Mouse (Mus musculus) forebrain, embryonic 14.5 days (tissue): Measurements from ENCODE around the gene Itga8. TPM values are rescaled to one million over a fixed set of nuclear protein-coding genes. Genes with fewer than 3 reads are reported as not detected.

Experiments
- ATAC-seq: fragments of 200-750 bp; cut with Nextera tagmentation; 2 replicates; pipeline ENCODE4 v1.8.0; 2017; ENCODE audit warnings: mild to moderate bottlenecking, moderate library complexity
- DNase-seq: peaks from one replicate; pipeline ENCODE4 v3.0.0-alpha.2; 2015; ENCODE audit warnings: low spot score
- H3K27ac ChIP-seq: fragments of 300-500 bp; sonication (generic); 2 replicates; pipeline ENCODE4 v1.5.1; 2014; ENCODE audit warnings: low read depth, mild to moderate bottlenecking, control low read depth, low read length, moderate library complexity
- H3K27me3 ChIP-seq: fragments of 300-500 bp; sonication (generic); replicated peaks from 2 replicates; pipeline ENCODE4 v1.6.1; 2014; ENCODE audit warnings: low read length, control low read depth, mixed read lengths; ENCODE audit not compliant: control insufficient read depth, insufficient read depth
- H3K36me3 ChIP-seq: fragments of 300-500 bp; sonication (generic); 2 replicates; pipeline ENCODE4 v1.6.1; 2014; ENCODE audit warnings: low read length, control low read depth; ENCODE audit not compliant: control insufficient read depth, insufficient read depth
- H3K4me1 ChIP-seq: fragments of 300-500 bp; sonication (generic); 2 replicates; pipeline ENCODE4 v1.6.1; 2014; ENCODE audit warnings: antibody characterized with exemption, low read length, control low read depth; ENCODE audit not compliant: control insufficient read depth, insufficient read depth
- H3K4me2 ChIP-seq: fragments of 300-500 bp; sonication (generic); 2 replicates; pipeline ENCODE4 v1.6.1; 2014; ENCODE audit warnings: mild to moderate bottlenecking, control low read depth, low read length
- H3K4me3 ChIP-seq: fragments of 300-500 bp; sonication (generic); 2 replicates; pipeline ENCODE4 v1.5.1; 2014; ENCODE audit warnings: low read depth, low read length, control low read depth
- H3K9ac ChIP-seq: fragments of 300-500 bp; sonication (generic); 2 replicates; pipeline ENCODE4 v1.6.1; 2014; ENCODE audit warnings: mild to moderate bottlenecking, low read length, control low read depth, moderate library complexity
- H3K9me3 ChIP-seq: fragments of 300-500 bp; sonication (generic); replicated peaks from 2 replicates; pipeline ENCODE4 v1.6.1; 2016; ENCODE audit warnings: low read length, control low read depth, mixed read lengths; ENCODE audit not compliant: control insufficient read depth
- WGBS: fragments of 180-500 bp; shearing (Covaris S2); extraction: QIAGEN DNeasy Blood & Tissue Kit; methylation state at CpG from one replicate; pipeline ENCODE4 v1.1.7; 2014; 5-methylcytosine and 5-hydroxymethylcytosine counted together
- polyA plus RNA-seq: library from polyadenylated mRNA; unstranded; fragments of >200 nt; fragmentation: Nextera tagmentation; extraction: Ambion mirVana; gene quantifications from 2 replicates; pipeline ENCODE4 v1.2.1, GENCODE M21; 2014

The Itga8 gene
- polyA plus RNA-seq, 1 experiment from 2014 or later, result 1.5 TPM

- no peak for ATAC-seq
These were observed 241.5 kb downstream of the Itga8 start for GRCm38 (mm10) chr2:12060034-12060723.

More at GRCm38 (mm10) chr2:12060034-12060723, 241.5 kb downstream of the Itga8 start:
- 82% methylated on average over 5 of the region's 5 CpGs for WGBS
- no peak overlapping the region for H3K4me2 ChIP-seq
- no peak overlapping the region for H3K27ac ChIP-seq
- no peak for DNase-seq
- no peak overlapping the region for H3K9ac ChIP-seq
- no peaks in the 10 kb centered on the region for H3K27me3 ChIP-seq
- no peaks in the 10 kb centered on the region for H3K36me3 ChIP-seq
- no peak overlapping the region for H3K4me3 ChIP-seq
- H3K4me1 ChIP-seq, result no peaks in the 10 kb centered on the region
- H3K9me3 ChIP-seq, result no peaks in the 10 kb centered on the region

Other genes starting within 250 kb of the Itga8 start
- gene Mindy3, start 117.5 kb upstream of the Itga8 start, polyA plus RNA-seq, result 47.5 and 53.2 TPM in 2 replicates